Mouse (Mus musculus) MEL (cell line): Measurements from ENCODE around the gene Hes2.

Source experiments
- CHD2 ChIP-seq: IDR thresholded peaks from 2 replicates; pipeline ENCODE4 v1.6.1; 2011; ENCODE audit warnings: low read length, improper control_type of control experiment
- EP300 ChIP-seq, 2 experiments: IDR thresholded peaks; 2 replicates each; pipeline ENCODE4 v1.6.1; 2011; ENCODE audit warnings: improper control_type of control experiment in 2 of 2, low read length in 2 of 2, low read depth in 1 of 2, mild to moderate bottlenecking in 1 of 2
- MXI1 ChIP-seq: IDR thresholded peaks from 2 replicates; pipeline ENCODE4 v1.6.1; 2011; ENCODE audit warnings: mild to moderate bottlenecking, low read depth, low read length, improper control_type of control experiment
- MYC ChIP-seq: IDR thresholded peaks from 2 replicates; pipeline ENCODE4 v1.6.1; 2011; ENCODE audit warnings: low read depth, mild to moderate bottlenecking, low read length, improper control_type of control experiment, moderate library complexity
- POLR2A ChIP-seq, 2 experiments: IDR thresholded peaks; 2 replicates each; pipeline ENCODE4 v1.6.1; 2011 to 2012; ENCODE audit warnings: low read length in 2 of 2, mild to moderate bottlenecking in 2 of 2, control low read depth in 1 of 2, improper control_type of control experiment in 1 of 2, low read depth in 1 of 2, moderate library complexity in 1 of 2; ENCODE audit not compliant: control insufficient read depth in 1 of 2, insufficient read depth in 1 of 2, poor library complexity in 1 of 2
- RAD21 ChIP-seq: IDR thresholded peaks from 2 replicates; pipeline ENCODE4 v1.6.1; 2011; ENCODE audit warnings: mild to moderate bottlenecking, low read depth, low read length, improper control_type of control experiment

DNA sequence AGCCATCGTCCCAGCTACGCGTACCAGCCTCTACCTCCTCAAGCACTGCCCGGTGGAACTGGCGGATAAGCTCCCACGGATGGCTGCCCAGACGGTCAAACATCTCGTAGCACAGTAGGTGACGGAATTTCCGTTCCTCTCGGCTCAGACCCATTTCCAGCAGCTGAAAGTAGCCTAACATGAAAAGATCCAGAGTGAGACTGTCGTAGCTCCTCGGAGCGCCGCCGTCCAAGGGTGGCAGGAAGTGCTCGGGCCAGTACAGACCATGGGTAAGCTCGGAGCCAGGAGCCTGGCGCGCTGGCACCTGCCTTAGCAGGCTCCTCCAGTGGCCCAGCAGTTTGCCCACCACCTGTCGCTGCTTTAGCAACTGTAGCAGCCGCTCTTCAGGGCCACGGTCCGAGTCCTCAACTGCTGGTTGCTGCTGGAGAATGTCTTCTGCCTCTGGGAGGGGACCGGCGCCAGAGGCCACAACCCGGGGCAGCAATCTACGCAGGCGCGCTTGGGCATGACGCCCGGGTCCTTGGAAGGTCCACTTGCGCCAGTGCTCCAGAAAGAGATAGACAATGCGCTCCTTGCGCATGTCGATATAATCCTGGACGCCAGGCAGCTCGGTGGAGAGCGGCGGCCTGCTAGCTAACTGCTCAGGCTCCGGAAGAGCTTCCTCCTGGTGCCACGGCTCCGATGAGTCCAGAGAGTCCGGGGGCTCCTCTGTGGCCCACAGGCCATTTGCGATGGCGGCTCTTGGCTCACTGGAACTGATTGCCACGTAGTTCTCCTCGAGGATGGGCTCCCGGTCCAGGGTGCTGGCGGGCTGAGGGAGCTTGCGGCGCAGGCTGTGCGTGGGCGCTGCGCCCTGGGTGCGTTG is 33.3 kb upstream of the Hes2 start:
- TF ChIP-seq POLR2A (IDR thresholded peaks at IDR 0.05; ENCODE audit: control insufficient read depth in 1 of 2, insufficient read depth in 1 of 2, low read depth in 1 of 2, low read length in 2 of 2, poor library complexity in 1 of 2) (no peak), MYC (no peak), RAD21 (no peak), CHD2 (no peak), MXI1 (no peak), EP300 (IDR thresholded peaks at IDR 0.05; ENCODE audit: low read depth in 1 of 2, low read length in 2 of 2) (no peak)
